Mouse (Mus musculus) ES-E14 (cell line): ENCODE measurements around the gene Zfp451.

Source experiments
- CHD2 ChIP-seq: IDR thresholded peaks from 2 replicates; pipeline ENCODE4 v1.6.1; 2014; ENCODE audit warnings: mild to moderate bottlenecking, low read depth, low read length, inconsistent platforms
- HCFC1 ChIP-seq: IDR thresholded peaks from 2 replicates; pipeline ENCODE4 v1.6.1; 2012; ENCODE audit warnings: low read length, inconsistent platforms, borderline replicate concordance; ENCODE audit not compliant: insufficient read depth
- MAFK ChIP-seq: IDR thresholded peaks from 2 replicates; pipeline ENCODE4 v1.6.1; 2014; ENCODE audit warnings: mild to moderate bottlenecking, low read depth, low read length, inconsistent platforms; ENCODE audit not compliant: insufficient read depth
- ZC3H11A ChIP-seq: IDR thresholded peaks from 2 replicates; pipeline ENCODE4 v1.6.1; 2012; ENCODE audit warnings: low read depth, mild to moderate bottlenecking, inconsistent platforms, low read length, borderline replicate concordance
- ZNF384 ChIP-seq: IDR thresholded peaks from 2 replicates; pipeline ENCODE4 v1.6.1; 2012; ENCODE audit warnings: low read depth, low read length, inconsistent platforms

- TF ChIP-seq ZNF384 (no peak), CHD2 (no peak), MAFK (no peak), ZC3H11A (no peak), HCFC1 (no peak)
These were observed 96.8 kb downstream of the Zfp451 start for GRCm38 (mm10) chr1:33717636-33718035.
